Mouse (Mus musculus) brain, embryonic 18.5 days (tissue): ENCODE results near the gene Sh3pxd2a.

Experiments used
- DNase-seq: peaks from one replicate; pipeline ENCODE4 v3.0.0-alpha.2; 2012; ENCODE audit warnings: low read depth, low spot score

Sh3pxd2a gene

GRCm38 (mm10) chr19:47439726-47440434 is 24.3 kb downstream of the Sh3pxd2a start:
- DNase-seq, result no peak

GRCm38 (mm10) chr19:47438445-47438844 is 25.8 kb downstream of the Sh3pxd2a start:
- no peak for DNase-seq

DNA sequence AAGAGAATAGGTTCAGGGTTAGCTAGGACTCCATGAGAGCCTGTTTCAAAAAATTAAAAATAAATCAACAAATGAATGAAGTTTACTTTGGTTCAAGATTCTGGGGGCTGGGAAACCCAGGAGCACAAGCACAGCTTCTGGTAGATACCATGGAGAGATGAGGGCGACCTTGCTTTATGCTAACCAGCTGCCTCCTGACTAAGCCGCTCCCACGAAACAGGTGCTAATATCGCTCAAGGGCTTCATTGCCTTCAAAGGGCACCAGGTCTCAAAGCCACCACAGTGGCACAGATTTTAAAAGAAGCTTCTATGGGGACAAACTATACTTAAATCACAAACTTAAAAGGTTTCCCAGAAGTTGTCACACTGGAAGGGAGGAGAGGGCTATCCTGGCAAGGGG is 27.2 kb downstream of the Sh3pxd2a start:
- no peak for DNase-seq

GRCm38 (mm10) chr19:47436236-47436635 is 28.0 kb downstream of the Sh3pxd2a start:
- no peak for DNase-seq

GRCm38 (mm10) chr19:47434655-47435054 is 29.5 kb downstream of the Sh3pxd2a start:
- DNase-seq, result no peak

DNA sequence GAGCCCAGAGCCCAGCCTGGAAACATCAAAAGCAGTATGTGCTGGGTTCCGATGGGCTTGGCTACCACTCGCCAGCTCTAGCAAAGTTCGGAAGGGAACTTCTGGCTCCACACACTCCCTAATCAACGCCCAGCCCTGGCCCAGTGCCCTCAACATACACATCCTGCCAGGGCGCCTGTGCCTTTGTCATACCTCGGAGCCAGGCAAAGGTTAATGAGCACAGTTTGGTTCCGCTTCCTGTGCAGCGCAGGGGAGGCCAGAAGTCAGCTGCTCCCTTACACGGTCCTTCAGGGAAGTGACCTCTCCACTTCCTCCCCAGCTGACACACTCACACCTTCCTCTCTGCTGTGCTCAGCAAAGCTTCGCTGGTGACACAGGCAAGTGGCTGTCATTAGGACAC is 31.9 kb downstream of the Sh3pxd2a start:
- DNase-seq, result no peak

DNA sequence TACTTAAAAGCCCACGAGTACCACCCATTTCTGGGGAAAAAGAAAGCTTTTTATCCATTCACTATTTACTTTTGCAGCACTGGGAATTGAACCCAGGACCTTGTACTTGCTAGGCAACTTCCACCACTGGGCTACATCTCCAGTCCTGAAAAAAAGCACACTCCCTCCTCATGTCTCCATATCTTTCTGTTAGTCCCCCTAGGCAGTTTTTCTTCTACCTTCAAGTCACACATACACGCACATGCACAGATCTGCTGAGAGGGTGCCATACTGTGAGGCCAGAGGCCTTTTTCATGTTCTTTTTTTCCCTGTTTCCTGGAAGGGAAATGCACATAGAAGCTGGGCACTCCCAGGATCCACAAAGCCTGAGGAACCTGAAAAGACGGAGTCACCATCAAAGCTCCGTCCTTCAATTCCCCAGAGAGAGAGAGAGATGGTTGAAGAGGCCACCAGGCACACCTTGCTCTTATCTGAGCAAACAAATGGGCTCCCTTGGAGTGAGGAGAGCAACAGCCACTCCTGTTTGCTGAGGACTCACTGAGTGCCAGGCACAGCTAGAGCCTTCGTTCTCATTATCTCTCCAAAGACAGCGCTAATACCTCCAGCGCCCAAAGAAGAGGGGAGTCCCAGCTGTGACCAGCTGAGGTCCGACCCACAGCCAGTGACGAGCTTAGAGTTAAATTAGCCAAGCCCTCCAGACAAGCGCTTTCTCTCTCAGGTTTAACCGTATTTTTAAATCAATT is 32.8 kb downstream of the Sh3pxd2a start:
- no peak for DNase-seq

DNA sequence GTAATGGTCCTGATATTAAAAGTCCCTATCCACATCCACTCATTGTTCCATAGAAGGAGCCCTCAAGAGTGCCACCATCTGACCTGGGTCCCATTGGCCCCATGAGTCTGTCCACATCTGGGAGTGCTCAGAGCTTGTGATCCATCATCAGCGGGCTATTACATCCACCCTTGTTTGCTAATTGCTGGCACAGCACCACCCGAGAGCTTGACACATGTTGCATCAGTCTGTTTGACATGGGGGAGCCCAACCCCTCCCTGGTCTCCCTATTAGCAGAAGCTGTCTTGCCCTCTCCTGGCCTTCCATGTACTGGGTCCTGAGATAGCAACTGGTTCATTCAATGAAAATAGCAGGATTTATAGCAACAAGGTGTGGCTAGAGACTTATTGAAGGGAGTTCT is 34.0 kb downstream of the Sh3pxd2a start:
- DNase-seq, result no peak

DNA sequence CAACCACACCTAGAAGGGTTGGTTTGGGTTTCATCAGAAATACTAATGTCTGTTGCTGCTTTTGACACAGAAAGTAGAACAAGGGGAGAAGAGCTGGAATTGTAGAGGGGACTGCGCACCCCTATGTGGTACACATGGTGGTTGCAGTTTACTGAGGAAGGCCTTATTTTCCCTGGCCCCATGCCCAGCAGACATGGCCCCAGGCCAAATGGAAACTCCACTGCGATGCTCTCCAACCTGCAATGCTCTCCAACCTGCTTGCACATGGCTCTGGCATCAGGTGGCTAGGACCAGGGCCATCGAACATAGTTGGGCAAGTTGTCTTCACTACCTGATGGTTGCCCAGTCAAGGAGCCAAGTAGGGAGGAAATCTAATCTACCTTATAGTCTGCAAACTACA is 35.0 kb downstream of the Sh3pxd2a start:
- DNase-seq, result no peak

DNA sequence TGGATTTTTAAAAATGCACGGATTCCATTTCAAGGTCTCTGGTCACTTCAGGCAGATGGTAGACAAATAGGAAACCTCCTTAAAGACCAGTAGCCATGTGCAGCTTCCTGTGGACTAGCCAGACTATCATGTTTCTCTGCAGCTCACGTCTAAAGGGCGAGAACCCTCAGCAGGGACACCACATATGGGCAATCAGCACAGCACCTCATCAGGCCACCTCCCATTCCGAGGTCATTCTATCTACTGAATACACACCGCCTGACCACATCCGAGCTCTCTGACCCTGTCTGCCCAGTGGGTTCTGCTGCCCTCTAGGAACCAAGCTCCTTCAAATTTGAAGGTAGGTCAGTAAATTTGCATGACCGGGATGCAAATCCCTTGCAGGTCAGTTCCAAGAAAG is 35.4 kb downstream of the Sh3pxd2a start:
- no peak for DNase-seq

DNA sequence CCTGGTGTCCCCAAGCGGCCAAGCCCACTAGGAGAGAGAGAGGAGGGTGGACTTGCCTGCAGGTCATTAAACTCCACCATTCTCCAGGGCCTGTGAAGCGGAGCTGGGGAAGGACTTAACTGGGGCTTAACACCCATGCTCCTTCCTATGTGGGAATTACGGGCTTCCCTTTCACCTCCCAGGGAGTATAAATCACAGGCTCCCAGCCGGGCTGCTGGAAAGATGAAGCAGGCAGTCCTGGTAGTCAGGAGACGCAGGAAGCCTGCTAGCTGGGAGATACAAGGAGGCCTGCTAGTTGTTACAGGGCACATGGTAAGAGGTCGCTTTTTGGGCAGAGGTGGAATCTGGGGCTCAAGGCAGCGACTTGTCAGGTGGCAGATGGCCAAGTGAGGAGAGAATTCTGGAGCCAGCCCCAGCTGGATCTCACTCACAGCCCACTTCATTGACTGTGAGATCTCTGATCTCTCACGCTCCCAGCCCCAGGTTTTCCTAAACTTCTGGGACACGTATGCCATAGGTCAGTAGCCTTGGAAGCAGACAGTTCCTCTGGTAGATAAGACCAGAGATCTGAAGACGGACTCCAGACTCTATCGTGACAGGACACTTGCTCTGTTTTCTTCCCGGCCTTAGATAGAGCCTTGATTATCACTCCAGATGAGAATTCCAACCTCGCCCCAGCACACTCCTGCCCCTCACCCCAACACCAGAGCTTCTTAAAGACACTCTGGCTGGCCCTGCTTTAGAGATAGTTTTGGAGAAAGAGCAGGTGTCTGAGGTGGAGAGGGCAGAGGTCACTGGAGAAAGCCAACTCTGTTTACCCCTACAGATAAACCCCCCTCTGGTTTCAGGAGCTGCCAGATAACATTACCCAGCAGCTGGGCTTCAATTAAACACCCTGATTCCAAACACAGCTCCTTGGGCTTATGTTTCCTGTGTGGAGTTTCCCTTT is 36.1 kb downstream of the Sh3pxd2a start:
- no peak for DNase-seq

DNA sequence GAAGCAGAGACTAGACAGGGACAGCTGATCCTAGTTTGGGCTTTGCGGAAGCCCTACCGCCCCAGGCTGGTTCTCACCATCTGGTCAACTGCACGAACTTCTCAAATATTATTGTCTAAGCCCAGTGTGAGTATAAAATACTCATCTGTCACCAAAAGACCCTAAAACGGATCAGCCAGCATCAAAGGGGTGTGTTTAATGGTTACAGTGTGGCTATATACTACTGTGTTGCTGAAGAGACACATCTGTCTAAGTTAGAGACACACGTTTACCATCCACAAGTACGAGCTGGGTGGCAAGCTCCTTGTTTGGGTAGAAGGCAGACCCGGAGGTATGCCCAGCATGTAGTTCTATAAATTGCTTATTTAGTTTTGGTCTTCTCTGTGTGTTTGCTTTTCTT is 40.6 kb downstream of the Sh3pxd2a start:
- DNase-seq, result no peak

DNA sequence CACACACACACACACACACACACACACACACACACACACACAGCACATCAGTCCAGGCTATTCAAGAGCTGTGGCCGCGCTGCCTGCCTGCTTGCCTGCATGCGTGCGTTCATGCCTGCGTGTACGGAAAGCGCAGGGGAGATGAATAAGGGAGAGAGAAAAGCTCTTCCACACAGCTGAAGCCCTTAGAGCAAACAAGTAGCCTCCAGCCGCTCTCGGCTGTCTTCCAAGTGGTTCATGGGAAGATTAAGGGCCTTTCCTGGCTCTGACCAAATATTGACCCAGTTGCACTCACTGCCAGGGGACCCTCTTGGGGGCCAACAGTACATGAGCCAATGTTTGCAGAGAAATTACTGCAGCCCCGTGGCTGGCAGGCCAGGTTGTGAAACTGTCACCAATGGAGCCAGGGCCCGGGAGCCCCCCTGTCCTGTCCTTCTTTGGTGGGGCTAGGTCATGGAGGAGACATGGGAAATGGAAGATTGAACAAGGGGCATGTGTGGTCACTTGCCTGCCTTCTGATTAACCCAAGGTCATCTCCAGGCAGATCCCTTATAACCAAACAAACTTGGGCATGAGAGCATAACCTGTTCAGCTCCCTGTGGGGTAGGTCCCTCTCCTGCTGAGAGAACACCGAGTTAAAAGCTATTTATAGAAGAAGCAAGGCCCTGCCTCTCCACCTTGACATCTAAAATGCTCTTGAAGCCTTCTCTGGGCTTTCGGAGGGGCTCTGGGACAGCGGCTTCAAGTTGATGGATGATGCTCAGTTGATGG is 42.9 kb downstream of the Sh3pxd2a start:
- DNase-seq, result no peak

DNA sequence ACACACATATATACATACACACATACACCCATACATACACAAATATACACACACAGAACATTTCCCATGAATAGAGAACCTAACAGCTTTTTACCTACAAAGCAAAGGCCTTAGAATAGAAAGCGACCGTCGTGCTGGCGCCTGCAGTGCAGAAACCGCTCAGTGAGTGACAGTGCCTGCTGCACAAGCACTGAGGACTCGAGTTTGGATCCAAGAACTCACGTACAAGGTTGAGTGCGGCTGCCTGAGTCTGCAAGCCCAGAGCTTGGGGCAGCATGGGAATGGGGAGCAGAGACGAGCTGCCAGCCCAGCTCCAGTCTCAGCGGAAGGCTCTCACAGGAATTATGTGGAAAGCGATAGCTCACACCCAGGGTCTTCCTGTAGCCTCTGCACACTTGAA is 43.7 kb downstream of the Sh3pxd2a start:
- no peak for DNase-seq

GRCm38 (mm10) chr19:47419208-47419607 is 45.0 kb downstream of the Sh3pxd2a start:
- DNase-seq, result no peak

DNA sequence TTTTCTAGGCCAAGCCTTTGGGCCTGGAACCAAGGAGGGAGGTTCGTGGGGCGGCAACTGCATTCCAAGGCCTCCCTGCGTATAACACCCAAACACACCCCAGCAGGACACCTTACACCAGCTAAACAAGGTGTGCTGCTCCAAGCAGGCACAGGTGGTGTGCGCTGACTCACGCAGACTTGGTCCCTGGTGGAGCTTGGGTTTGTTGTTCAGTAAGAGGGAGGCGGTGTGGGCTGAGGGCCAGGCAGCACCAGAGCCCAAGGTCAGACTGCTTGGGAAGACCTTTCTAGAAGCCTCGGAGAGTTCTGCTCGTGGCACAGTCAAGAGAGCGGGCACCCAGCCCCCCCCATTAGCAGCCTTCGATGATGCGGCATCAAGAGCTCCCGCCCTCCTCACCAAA is 48.0 kb downstream of the Sh3pxd2a start:
- no peak for DNase-seq

DNA sequence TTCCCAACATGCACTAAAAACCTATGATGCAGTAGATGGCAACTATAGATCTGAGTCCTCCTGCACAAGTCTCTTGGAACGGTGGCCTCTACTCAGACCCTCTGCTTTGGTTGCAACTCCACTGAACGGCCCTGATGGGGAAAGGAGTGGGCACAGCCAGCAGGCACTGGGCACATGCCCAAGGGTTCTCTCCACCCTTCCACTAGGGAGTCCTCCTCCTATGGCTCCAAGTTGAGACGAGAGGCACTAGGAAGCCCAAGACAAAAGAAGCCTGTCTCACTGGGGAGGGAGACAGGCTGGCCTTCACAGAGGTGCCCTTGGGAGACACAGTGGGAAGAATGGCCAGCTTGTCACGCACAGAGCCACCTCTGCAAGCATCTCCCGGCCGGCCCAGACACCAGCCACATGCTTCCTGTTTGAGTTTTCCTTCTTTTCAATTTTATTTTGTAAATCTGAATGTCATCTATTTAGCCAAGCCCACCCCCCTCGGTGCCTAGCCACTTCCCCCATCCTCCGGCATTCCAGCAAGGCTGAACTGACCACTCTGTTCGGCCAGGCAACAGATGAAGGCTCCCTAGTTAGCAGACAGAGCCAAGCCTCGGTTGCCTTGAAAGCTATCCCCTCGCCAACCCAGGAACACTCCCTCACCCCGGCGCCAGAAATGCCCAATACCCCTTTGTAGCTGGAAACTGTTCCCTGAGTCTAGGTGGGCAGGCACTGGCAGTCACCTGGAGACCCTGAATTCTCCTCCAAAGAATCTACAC is 49.9 kb downstream of the Sh3pxd2a start:
- DNase-seq, result no peak

- no peak for DNase-seq
These were observed 50.7 kb downstream of the Sh3pxd2a start for GRCm38 (mm10) chr19:47413458-47414005.

- no peak for DNase-seq
These were observed 51.5 kb downstream of the Sh3pxd2a start for GRCm38 (mm10) chr19:47412566-47413248.

GRCm38 (mm10) chr19:47410301-47410700 is 53.9 kb downstream of the Sh3pxd2a start:
- no peak for DNase-seq
